Mouse (Mus musculus): Measurements from ENCODE around the gene Bmpr1b.
"Not testable (repeated sequence)": the region's sequence is repeated elsewhere in the genome, so short reads cannot be mapped to it uniquely, and the experiment has no call there.

Gene Bmpr1b

DNA sequence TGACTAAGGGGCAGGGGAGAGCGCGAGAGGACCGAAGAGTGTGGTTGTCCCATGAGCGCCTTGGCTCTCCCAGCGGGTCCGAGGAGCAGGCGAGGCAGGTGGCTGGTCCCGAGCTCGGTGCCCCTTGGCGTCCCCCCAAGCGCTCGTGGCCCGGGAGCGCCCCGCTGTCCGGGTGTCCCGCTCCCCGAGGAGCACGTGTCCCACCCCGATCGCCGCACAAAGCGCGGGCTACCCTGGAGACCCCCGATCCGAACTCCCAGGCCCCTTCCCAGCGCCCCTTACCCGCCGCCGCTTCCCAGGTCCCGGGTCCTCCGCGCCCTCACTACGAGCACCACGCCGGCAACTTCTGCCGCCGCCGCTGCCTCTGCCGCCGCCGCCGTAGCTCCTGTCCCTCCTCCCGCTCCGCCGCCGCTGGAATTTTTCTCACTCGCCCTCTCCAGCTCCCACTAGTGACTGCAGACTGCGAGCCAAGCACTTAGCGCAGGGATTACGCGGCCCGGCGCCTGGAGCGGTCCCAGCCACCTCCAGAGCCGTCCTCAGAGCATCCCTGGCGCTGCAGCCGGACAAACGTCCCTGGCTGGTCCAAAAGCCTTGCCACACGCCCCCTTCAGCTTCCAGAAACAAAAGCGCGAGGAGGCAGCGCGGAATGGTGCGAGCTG is at the start of gene Bmpr1b:
Gene Bmpr1b (minus strand): TSS at position 563 of the 659 bp plus-strand sequence.
- peak; percentile 44 for DNase-seq (ENCODE audit: low read depth, low spot score)

DNA sequence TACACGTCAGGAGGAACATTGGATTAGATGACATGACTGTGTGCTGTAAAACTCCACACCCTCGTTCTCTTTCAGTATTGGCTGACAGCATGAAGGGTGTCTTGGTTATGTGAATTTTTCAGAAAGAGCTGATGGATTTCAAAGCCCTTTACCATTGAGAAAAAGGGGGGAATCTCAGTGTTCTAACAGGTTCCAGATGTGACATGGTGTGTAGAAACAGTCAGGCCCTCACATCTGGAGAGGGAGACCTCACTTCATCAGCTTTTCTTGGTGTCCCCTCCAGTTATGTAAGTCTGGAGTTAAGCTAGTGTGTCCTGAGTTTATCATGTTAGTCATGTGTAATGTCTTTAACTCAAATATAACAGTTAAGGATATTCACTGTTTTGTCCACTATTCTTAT is 43.6 kb upstream of the Bmpr1b start:
- DNase-seq (ENCODE audit: low read depth, low spot score) = no peak

DNA sequence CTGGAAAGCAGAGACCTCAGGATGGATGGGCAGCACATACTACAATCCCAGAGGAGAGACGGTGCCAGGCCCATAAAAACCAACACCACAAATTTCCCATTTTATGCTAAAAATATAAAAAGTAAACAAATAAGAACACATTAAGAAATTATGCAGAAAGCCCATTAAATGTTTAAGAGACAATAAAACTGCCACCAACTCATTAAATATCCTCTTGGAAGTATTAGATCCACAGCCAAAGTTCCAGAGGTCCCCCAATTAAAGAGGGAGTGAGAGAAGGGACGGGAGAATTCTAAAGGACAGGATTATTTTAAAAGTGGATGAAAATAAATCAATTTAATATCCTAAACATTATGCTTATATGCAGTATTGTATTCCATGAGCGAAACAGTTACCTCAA is 43.0 kb upstream of the Bmpr1b start:
- no peak for DNase-seq (ENCODE audit: low read depth, low spot score)

DNA sequence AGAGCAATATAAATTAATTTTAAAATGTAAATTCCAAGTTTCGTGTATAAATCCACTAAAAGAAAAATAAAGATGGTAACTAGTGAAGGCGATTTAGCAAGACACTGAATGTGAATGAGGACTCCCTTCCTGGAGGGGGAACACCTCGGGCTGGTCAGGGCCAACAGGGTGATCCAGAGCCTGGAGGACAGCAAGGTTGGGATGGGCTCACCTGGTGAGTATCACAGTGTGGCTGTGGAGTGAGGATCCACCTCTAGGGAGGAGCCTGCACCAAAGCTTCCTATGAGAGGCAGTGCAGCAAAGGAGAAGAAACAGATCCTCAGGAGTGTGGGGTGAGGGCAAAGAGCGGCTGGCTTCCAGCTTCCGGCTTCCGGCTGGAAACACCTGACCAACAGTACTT is 40.8 kb upstream of the Bmpr1b start:
- DNase-seq (ENCODE audit: low read depth, low spot score) = no peak

DNA sequence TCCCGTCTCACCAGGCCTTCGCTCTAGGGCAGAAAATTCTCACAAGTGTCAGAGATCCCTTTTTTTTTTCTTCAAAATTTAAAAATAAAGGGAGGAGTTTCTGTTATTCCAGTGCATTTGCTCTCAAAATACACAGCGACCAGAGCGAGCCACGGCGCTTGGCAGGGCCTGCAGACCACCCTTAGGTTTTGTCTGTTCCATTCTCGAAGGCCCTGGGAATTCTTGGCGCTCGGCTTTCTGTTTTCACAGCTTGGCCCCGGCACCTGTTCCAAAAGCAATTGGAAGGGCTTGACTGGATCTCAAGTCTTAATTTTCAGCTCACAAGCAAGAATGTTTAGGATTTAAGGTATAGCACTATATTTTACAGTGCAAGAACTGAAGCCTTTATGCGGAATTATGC is 39.8 kb upstream of the Bmpr1b start:
- no peak for DNase-seq (ENCODE audit: low read depth, low spot score)

DNA sequence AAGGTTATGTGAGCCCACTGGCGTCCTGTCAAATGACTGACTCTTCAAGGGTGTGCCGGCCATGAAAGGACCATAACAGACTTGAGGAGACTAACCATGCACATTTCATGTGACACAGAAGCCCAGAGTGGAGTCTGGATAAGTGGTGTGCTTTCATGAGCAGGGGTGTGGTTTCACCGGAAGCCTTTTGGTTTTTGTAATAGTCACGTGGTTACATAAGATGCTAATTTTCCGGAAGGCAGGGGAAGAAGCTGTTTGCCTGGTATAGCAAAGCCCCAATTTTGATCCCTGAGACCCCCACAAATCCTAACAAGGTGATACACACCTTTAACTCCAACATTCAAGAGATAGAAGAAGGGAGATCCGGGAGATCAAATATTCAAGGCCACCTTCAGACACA is 38.3 kb upstream of the Bmpr1b start:
- DNase-seq (ENCODE audit: low read depth, low spot score) = no peak

DNA sequence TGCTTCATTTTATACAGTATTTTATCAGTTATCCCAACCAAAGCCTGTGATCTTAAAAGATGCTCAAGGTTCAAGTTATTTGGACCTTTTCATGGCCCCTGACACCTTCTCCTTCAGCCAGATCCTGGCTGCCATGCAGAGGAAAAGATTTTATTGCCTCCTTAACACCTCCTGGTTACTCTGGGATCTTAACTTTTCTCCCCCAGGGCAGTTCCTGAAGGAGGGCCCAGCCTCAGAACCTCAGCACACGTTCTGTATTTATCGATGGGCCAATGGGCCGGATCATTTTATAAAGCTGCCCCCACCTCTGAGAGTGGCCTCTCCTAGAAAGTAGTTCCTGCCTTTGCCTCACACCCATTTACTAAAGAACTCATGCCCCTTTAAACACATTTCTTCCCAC is 37.1 kb upstream of the Bmpr1b start:
- DNase-seq (ENCODE audit: low read depth, low spot score) = no peak

DNA sequence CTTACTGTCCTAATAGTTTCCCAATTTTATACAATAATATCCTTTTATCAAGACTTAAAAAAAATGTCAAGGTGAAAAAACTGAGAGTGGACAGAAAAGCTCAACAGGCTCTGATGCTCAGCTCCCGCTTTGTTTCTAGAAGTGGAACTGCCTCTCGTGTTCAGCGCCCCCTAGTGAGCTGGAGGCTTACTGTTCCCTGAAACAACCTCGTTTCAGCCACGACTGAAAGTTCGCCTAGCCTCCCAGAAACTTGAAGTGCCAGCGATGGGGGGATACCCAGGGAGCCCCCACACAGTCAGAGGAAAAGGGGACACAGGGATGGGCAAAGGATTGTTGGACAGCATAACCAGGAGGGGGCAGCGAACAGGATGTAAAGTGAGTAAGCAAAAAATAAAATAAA is 26.9 kb upstream of the Bmpr1b start:
- DNase-seq (ENCODE audit: low read depth, low spot score) = no peak

DNA sequence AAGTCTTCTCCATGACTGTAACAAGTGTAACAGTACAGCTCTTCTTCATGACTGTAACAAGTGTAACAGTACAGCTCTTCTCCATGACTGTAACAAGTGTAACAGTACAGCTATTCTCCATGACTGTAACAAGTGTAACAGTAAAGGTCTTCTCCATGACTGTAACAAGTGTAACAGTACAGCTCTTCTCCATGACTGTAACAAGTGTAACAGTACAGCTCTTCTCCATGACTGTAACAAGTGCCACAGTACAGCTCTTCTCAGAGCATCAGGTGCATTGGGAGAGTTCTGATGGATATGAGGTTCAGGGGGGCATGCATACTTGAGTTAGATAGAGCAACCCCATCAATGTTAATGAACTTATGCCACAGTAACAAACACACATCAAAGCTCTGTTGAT is 22.4 kb upstream of the Bmpr1b start:
- DNase-seq (ENCODE audit: low read depth, low spot score) = not testable (repeated sequence)

DNA sequence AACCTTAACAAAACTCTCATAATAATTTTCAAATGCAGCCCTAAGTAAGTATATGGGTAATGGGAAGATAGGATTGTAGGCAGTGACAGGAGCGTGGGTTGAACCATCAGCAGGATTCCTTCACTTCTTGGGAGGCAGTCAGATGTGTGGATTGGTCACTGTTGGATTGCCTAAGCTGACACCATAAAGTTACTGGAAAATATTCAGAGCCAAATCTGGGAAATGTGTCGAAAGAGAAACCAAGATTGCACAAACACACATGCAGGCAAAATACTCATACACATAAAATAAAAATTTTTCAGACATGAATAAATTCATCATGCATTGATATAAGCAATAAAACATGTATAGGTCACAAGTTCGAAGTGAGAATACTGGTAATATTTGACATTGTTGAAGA is 17.3 kb upstream of the Bmpr1b start:
- DNase-seq (ENCODE audit: low read depth, low spot score) = no peak

DNA sequence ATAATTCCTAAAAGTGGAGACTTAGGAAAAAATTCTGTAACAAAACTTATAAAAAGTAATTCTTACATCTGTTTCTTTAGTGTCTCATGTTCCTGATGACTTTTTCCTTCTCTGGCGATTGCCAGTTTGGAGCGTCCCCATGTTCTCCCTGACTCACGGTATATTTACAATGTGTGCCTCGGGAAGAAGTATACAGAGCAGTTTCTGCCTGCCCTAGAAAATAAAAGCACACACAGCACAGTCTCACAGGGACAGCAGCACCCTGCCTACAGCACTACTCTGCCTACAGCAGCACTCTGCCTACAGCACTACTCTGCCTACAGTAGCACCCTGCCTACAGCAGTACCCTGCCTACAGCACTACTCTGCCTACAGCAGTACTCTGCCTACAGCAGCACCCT is 4.8 kb upstream of the Bmpr1b start:
- peak; percentile 39 for DNase-seq (ENCODE audit: low read depth, low spot score)

DNA sequence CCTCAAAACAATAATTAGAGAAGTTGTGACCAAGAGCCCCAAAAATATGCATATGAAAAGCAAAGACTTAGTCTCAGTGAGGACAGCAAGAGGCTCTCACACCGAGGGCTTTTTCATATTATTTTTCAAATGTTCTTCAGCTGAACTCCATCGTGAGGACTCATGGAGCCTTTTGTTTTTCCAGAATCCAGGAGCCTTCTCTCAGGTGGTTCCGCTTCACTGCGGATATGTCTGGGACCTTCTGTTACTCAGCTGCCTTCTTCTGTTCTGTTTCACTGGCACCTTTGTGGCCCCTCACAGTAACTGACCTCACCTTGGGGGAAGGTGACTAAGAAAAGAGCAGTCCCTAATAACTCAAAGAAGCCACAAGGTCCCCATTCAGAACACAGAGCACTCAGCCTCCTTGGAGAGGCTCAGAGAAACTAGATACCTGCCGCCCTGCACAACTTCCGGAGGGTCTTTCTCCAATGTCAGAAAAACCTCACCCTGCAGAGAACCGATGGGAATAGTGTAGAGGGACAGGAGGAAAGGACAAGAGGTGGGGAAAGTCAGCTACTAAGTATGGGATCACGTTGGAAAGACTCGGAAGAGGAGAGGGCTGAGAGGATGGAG is 868 bp downstream of the Bmpr1b start:
- no peak for DNase-seq (ENCODE audit: low read depth, low spot score)

DNA sequence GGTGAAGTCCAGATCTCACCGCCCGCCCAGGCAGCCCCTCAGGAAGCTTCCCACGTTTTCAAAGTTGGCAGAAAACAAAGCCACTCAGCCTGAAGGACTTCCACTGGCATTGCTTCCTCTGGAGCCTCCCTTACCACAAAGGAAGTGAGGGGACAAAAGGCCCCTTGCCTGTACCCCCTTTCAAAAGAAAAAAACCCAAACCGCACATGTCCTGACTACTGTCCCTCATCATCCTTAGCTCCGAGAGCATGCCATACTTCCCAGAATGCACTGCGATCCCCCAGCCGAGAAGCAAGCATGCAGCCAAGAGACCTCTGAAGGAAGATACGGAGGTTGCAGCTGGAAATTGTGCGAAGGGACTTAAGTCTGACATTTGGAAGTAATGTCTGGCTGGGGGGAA is 4.2 kb downstream of the Bmpr1b start:
- no peak for DNase-seq (ENCODE audit: low read depth, low spot score)

DNA sequence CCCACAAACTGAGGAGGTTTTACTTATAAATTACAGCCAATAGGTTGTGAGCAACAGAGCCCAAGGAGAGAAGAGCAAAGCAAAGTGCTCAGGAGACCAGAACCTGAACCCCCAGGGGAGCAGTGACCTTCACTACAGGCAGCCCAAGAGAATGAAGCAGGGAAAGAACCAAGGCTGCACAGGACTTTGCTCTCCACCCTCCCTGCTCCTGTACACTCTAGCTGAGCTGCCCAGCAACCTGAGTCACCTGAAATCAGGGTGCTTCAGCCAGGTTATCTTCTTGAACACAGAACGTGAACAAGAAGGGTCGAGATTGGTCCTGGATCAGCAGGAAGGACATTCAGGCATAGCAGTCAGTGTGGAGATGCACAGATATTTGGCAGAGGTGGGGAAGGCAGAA is 5.3 kb downstream of the Bmpr1b start:
- no peak for DNase-seq (ENCODE audit: low read depth, low spot score)

DNA sequence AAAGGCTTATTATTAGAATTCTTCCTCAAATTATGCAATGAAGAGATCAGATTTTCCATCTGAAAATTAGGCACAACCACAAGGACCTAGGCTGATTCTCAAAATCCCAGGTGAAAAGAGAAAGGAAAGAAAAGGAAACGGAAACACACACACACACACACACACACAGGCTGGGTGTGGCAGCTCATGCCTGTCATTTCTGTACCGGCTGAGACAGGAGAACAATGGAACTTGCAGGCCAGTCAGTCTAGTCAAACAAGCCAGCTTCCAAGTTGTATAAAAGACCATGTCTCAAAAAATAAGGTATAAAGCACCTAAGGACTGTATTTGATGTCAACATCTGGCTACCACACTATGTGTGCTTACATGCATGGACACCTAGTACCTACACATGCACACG is 7.8 kb downstream of the Bmpr1b start:
- DNase-seq (ENCODE audit: low read depth, low spot score) = no peak

DNA sequence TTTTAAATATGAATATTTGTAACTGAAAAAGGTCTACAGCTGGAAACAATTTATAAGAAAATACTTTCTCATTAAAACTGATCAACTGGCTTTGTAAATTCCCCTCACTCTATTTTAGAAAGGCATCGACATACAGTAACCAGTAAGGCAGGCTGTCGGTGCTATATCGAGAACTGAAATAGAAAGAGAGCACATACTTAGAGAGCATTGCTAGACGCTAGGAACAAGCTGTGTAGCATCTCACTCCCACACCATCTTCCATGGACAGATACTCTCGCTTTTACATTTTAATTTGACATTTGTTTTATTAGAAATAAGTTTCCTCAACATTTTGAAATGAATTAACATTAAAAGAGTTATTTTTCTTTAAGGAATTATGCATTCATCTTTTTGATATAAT is 17.2 kb downstream of the Bmpr1b start:
- no peak for DNase-seq (ENCODE audit: low read depth, low spot score)

DNA sequence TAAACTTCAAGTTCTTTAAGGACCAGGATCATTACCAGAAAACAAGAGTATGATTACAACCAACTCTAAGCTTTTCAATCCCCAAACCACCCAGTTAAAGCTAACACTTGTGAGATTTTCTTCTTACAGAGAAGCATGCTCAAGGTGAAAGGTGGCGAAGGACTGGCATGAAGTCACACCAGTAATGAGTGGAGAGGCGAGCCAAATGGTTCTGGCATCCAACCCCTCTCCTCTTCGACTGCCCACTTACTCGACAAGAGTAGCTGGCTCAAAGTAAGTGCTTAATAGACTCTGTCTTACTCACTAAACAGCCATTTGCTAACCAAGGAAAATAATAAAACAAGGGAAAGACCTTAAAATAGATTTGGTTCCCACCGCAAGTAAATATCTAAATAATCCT is 30.4 kb downstream of the Bmpr1b start:
- DNase-seq (ENCODE audit: low read depth, low spot score) = no peak

DNA sequence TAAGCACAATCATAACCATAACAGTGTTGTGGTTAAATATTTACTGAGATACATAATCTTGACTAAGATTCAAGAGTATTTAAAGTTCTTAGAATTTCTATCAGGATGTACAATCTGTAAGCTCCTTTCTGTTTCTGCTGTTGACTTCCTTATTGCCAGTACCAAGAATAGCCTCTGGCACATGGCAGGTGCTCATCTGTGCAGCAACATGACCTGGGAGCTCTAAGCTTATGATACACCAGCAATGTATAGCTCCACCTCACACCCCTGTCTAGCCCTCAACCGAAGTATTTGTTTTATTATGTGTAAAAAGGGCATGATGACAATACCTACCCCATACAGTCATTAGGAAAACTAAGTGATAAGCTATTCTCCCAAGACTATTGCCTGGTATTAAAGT is 42.8 kb downstream of the Bmpr1b start:
- DNase-seq (ENCODE audit: low read depth, low spot score) = no peak

DNA sequence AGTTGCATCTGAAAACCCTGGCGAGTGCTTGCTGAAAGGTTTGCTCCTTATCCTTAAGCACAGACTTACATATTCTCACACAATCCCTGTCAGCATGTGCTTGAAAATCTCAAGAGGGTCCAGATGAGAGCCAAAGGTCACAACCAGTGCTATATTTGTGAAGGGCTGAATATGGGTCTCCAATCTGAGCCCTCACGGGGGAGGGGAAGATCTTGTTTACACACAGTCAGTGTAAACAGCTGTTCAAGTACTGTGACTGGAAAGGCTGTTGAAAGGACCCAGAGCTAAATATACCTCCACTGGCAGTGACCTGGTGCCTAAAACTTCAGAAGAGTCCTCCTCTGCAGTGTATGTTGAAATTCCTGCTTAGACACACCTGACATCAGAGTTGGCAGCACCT is 43.7 kb downstream of the Bmpr1b start:
- no peak for DNase-seq (ENCODE audit: low read depth, low spot score)

DNA sequence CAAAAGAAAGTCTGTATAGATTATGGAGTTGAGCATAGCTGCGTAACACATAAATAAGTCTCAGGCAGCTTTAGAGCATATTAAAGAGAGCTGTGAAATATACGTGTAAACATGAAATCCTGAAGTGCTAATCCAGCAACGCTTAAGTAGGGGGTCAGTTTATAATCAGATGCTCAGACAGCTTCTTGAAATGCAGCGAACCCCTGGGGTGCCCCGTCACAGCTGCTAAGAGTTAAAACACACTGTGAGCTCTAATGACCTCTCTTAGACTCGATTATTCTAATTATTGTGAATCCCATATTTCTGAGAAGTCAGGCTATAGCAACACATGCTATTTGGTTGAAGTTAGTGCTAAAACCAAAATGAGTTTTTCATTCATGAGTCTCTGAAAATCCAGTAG is 45.0 kb downstream of the Bmpr1b start:
- no peak for DNase-seq (ENCODE audit: low read depth, low spot score)

DNA sequence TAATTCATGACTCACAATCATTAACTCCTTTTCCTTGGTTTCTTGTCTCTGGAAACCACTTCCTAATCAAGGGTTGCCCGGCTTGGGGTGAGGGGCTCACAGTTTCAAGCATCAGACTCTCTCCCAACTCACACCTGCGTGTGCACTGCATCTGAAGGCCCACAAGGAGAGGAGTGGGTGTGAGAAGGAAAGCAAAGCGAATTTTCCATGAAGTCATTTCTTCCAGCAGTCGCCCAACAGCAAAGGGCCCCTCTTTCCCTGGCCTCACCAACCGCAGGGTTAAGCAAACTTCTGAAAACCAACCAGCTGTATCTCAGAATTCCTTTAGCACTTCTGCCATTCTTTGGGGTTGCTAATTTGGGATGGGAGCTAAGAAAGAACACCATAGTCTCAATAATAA is 46.8 kb downstream of the Bmpr1b start:
- DNase-seq (ENCODE audit: low read depth, low spot score) = no peak

DNA sequence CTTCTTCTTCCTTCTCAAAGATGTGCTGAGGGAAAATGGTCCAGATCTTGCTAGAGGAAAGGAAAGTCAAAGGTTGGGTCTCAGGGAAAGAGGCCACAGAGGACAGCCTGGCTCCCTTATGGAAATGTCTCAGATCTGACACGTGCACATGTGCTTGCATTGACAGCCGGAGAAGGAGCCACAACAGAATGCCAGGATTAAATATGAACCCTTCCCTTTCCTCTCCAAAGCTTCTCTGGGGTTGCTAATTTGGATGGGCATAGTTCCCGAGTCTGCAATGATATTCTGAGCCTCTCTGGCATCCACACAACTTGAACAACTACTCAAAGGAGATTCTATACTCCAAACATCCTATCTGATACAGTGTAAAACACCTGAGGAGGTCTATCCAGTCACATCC is 48.4 kb downstream of the Bmpr1b start:
- DNase-seq (ENCODE audit: low read depth, low spot score) = no peak

DNA sequence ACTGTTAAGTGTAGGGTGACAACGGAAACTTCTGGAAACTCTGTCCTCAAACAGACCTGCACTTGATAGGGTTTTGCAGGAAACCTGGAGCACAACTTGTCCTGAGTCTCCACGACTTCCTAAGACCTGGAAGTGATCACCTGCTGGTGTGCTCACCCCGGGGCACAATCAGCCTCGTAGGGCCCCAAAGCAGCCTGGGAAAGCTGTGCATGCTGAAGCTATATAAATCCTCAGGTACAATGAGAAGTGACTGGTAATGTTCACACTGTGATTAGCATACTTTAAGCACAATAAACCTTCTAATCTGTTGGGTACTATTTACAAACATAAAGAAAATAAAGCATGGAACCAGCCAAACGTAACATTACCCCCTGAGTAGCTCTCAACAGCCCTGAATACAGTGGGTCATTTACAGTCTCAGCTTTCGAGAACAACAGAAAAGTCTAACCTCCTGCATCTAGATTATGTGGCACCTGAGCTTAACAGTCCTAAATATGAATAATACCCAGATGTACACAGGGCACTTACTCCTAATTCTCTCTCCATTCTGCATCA is 54.4 kb downstream of the Bmpr1b start:
- DNase-seq (ENCODE audit: low read depth, low spot score) = no peak

DNA sequence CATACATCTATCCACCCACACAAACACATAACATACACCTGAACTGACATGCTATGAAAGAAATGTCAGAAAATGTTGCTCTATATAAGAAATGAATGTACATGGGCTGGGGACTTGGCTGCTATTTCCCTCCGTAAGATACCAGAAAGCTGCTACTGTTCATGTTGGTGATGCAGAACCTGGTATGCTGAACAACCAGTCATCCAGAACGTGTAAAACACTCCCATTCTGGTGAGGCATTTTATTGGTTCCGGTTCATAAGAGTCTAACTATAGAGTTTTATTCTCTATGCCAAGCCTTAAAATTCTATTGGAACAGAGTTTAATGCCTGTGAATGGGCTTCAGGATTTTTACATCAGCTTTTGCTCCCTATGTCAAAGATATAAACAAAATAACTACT is 55.0 kb downstream of the Bmpr1b start:
- no peak for DNase-seq (ENCODE audit: low read depth, low spot score)
